Mouse (Mus musculus) cerebellum, postnatal 10 days (tissue): ENCODE data around the gene Selenbp2.
"Not testable (repeated sequence)": the region's sequence is repeated elsewhere in the genome, so short reads cannot be mapped to it uniquely, and the experiment has no call there.

Source experiments
- DNase-seq, 2 experiments: peaks; one replicate each; pipeline ENCODE4 v3.0.0; 2021; ENCODE audit warnings: mixed read lengths in 2 of 2

Gene Selenbp2

DNA sequence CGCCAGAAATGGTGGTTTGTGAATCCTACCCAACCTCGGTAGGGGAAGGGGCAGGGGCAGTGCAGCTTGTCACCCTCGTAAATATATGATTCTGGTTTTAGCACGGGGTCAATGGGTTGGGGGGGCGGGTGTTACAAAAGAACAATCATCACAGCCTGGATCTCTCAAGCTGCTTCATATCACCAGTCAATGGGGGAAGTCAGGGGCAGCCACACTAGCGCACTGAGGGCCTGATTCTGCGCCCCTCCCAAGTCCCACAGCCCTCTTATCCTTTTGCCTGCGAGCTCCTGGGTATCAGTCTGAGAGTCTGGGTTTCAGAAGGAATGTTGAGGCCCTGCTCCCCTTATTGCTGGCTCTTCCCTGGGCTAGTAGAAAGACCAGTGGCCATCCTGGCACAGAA, 518 bp downstream of the Selenbp2 start:
- not testable (repeated sequence) for DNase-seq

GRCm38 (mm10) chr3:94695591-94695990, 2.2 kb downstream of the Selenbp2 start:
- DNase-seq: not testable (repeated sequence)

GRCm38 (mm10) chr3:94696257-94696656, 2.9 kb downstream of the Selenbp2 start:
- not testable (repeated sequence) for DNase-seq

GRCm38 (mm10) chr3:94702163-94702810, 8.9 kb downstream of the Selenbp2 start:
- not testable (repeated sequence) for DNase-seq

DNA sequence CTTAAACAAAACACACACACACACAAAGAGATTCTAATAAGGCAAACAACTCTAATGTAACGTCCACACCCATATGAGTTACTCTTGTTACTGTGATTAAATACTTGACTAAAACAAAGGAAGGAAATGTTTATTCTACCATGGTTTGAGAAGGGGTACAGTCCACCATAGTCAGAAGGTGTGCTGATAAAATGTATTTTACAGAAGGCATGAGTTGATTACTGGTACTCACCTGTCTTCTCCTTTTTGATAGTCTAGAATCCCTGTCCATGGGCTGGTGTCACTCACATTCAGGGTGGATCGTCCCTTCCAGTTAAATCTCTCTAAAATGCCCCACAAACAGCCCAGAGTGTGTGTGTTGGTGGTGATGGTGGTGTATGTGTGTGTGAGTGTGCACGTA, 9.5 kb downstream of the Selenbp2 start:
- DNase-seq: no peak

DNA sequence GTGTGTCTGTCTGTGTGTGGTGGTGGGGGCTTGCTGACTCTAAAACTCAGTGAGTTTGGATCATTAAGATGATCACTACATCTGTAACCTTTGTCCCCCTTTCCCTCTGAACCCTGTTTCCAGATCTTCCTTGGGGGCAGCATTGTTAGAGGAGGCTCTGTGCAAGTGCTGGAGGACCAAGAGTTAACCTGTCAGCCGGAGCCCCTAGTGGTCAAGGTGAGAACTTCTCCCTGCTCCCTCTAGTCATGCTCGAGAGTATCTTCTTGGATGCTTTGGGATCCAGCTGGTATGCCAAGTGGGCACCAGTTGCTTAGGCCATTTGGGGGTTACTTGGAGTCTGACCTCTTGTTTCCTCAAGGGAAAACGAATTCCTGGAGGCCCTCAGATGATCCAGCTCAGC, 10.0 kb downstream of the Selenbp2 start:
- peak; percentile 55 to 65 for DNase-seq

DNA sequence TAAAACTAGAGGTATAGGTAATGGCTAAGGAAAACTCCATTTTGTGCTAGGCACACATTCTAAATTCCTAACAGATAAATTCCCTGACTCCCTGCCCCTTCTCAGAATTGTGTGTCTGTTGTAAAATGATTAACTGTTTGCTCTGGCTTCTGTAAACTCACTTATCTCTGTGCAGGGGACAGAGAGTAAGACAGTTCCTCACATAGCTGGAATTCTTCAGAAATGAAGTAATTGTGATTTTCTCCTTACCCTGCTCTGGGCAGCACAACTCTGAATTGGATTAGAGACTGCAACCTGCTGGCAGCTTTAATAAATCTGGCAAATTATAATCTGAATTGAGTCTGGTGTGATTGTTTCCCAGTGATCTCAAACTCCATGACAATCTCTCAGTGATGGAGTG, 17.2 kb downstream of the Selenbp2 start:
- DNase-seq: not testable (repeated sequence)

DNA sequence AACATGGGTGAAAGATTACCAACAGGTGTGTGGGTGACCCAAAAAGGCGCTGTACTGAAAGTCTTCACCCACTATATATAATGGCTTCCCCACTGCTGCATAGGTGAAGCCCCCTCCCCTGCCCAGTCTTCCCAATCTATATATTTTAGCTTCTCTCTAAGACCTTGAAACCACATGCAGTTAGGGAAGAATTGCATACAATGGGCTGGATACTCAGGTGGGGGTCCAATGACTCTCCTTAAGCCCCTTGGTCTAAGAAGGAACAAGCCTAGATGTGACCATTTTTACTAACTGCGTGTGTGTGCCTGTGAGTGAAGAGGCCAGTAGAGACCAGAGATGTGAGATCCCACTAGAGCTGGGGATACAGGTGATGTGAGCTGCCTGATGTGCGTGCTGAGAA, 20.1 kb downstream of the Selenbp2 start:
- DNase-seq: not testable (repeated sequence)

DNA sequence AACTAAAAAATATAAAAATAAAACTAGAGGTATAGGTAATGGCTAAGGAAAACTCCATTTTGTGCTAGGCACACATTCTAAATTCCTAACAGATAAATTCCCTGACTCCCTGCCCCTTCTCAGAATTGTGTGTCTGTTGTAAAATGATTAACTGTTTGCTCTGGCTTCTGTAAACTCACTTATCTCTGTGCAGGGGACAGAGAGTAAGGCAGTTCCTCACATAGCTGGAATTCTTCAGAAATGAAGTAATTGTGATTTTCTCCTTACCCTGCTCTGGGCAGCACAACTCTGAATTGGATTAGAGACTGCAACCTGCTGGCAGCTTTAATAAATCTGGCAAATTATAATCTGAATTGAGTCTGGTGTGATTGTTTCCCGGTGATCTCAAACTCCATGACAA, 24.9 kb downstream of the Selenbp2 start:
- DNase-seq: not testable (repeated sequence)

DNA sequence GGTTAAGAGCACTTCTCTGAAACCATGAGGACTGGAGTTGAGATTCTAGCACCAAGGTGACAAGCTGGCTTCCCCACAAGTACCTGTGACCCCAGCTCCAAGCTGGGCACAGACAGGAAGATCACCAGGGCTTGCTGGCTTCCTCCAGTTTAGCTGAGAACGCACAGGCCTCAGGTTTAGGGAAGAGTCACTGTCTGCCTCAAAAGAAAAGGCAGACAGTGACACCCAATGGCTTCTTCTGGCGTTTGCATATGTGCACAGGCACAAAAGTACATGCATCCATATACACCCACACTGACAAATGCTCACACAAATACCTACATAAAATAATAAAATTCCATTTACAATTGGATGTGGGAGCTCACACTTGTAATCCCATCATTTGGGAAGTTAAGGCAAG, 30.3 kb downstream of the Selenbp2 start:
- DNase-seq: peak; percentile 21 to 24

- DNase-seq: no peak
Observed at GRCm38 (mm10) chr3:94745691-94746090, 52.3 kb downstream of the Selenbp2 start.
